Mouse (Mus musculus) gastrocnemius, postnatal 10 days (tissue): Measurements from ENCODE around the gene Ap2m1. TPM values are rescaled to one million over a fixed set of nuclear protein-coding genes. Genes with fewer than 3 reads are reported as not detected.

Experiments
- DNase-seq: peaks from one replicate; pipeline ENCODE4 v3.0.0; 2021; ENCODE audit warnings: mixed read lengths
- total RNA-seq, 2 experiments: library from RNA; stranded (reverse); gene quantifications; 2 replicates each; pipeline ENCODE4 v1.2.3; 2021

The Ap2m1 gene
- total RNA-seq, 2 experiments from 2014 or later, result 170 to 199 TPM

DNA sequence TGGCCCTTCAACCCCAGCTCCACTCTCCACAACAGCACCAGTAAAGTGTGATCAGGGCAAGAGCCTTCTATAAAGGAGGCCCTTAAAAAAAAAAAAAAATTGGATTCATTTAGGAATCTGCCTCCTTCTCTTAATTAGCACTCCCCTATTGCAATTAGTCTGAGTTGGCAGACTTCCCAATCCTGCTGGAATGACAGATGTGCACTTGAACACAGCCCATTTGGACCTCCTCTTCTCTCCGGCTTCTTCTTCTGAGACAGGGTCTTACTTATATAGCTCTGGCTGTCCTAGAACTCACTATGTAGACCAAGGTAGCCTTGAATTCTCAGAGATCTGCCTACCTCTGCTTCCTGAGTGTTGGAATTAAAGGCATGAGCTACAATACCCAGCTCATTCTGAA lies 5.9 kb upstream of the Ap2m1 start:
- DNase-seq, result no peak

GRCm38 (mm10) chr16:20530941-20531340 lies 4.3 kb upstream of the Ap2m1 start:
- no peak for DNase-seq

DNA sequence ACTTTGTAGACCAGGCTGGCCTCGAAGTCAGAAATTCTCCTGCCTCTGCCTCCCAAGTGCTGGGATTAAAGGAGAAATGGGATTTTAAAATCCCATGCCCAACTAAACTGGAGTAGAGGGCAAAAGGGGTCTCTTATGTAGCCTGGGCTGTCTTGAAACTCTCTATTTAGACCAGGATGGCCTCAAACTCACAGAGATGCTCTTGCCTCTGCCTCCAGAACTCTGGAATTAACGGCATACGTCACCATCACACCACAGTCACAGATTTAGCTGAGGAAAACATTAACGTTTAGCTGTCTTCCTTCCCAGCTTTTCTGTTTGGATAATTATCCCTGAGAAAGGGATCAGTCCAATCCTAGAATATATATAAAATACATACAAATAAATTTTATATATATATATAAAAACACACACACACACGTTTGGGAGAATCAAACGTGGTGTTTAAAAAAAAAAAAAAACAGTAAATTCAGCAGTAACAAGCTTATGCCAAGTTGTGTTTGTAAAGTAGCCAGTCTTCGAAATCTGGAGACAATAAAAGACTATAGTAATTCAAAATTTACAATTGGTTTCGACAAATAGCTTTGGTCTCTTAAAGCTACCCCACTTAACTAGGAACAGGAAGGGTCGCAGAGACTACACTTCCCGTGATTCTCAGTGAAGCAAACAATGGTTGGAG lies 522 bp upstream of the Ap2m1 start:
- DNase-seq, result no peak

GRCm38 (mm10) chr16:20536081-20536665 lies 895 bp downstream of the Ap2m1 start:
- no peak for DNase-seq

GRCm38 (mm10) chr16:20537071-20537471 lies 1.8 kb downstream of the Ap2m1 start:
- no peak for DNase-seq

DNA sequence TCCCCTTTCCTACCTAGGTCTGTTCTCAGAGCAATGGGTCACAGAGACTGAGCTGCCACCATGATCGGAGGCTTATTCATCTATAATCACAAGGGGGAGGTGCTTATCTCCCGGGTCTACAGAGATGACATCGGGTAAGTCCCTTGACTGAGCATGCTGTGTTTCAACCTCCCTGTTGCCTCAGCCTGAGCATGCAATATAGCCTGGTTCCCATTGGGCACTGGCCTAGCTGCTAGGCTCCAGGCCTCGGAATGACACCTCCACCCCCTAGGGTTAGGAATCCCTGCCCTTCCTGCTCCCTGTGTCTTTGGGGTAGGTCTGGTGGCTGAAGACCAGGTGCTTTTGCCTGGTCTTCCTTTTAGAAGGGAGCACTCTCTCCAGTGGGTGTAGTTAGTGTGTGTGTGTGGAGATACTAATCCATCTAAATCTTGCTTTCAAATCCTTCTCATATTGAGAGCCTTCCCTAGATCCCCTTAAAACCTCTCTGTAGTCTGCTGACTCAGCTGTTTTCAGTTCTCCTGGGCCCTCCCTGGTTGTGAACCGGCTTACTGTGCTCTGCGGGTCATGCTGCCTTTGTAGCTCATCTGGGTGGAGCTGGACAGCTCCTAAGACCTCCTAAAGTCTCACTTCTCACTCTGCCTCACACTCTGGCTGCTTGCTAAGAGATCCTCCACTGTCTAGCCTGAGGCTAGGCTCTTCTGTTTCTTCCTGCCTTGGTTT lies 2.5 kb downstream of the Ap2m1 start:
- DNase-seq, result no peak

- no peak for DNase-seq
These were observed 4.4 kb downstream of the Ap2m1 start for GRCm38 (mm10) chr16:20539649-20540048.

DNA sequence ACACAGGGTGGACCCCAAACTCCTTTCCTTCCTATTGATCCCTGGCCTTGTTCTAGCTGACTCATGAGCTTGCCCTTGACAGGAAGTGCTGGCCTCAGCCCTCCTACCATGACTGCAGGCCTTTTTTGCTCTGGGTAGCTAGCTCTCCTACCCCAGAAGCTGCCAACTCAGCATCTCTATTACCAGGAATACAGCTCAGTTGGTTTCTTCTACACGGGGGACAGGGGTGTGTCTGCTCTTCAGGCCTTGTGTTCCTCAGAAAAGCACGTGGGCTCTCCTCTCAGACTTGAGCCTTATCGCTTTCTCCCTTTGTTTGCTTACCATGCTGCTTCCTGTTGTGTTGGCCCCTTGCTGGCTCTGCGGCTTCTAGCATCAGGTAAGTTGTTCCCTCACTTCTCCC lies 5.2 kb downstream of the Ap2m1 start:
- DNase-seq, result no peak

DNA sequence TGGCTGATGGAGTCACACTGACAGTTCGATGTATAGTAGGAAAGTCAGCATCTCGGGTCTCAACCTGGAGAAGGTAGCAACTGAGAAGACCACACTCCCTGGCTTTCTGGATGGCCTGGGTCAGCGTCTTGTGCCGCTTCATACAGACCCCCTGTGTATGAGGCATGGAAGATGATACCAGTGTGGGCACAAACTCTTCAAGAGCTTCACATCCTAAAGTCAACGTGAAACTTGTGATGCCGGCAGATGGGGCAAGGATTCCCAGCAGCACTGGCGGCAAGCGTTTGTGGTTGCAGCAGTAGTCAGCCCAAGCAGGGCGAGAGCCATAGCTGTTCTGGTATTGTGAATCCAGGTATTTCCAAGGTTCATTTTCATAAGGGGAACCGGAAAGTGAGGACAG lies 10.4 kb downstream of the Ap2m1 start:
- DNase-seq, result no peak

GRCm38 (mm10) chr16:20547423-20547822 lies 12.1 kb downstream of the Ap2m1 start:
- DNase-seq, result no peak

- peak; percentile 95 for DNase-seq
These were observed 13.0 kb downstream of the Ap2m1 start, which contains the start of gene Abcf3 for GRCm38 (mm10) chr16:20548096-20548948. Gene Abcf3 (plus strand): TSS chr16:20548577.

- DNase-seq, result no peak
These were observed 13.9 kb downstream of the Ap2m1 start for GRCm38 (mm10) chr16:20549161-20549560.

- no peak for DNase-seq
These were observed 16.4 kb downstream of the Ap2m1 start for GRCm38 (mm10) chr16:20551691-20552090.

DNA sequence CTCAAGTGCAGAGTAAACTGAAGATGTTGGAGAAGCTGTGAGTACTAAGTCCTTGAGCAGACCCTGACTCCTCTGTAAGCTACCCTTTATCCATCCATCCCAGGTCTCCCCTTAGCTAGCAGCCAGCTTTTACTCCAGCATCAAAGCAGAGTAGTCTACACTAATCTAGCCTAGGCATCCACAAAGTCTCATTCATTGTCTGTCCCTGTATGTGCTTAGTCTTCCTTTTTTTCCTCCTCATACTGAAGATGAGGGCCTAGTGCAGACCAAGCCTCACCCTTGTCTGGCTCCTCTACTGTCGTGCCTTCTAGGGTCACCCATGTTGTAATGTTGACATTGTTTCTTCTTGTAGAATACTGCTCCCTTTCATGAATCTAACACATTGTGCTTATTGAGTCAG lies 17.3 kb downstream of the Ap2m1 start:
- no peak for DNase-seq

GRCm38 (mm10) chr16:20555000-20555399 lies 19.7 kb downstream of the Ap2m1 start:
- no peak for DNase-seq

DNA sequence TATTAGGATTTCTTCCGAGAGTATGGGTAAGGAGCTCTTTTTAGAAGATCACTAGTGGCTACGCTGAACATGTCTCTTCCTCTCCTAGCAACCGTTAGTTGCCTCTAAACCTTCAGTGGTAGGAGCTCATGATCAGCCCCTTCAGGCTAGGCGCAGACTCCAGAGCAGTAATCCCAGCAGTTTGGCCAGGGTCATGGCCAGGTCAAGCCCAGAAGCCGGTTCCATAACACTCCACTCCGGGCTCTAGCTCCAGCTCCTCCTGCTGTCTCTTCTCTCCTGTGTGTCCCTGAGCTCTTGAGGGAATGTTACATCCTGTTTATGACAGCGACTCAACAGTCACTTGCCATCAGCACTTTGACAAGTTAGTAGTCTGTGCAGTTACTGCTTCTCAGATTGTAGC lies 22.1 kb downstream of the Ap2m1 start:
- DNase-seq, result no peak

GRCm38 (mm10) chr16:20565075-20565474 lies 29.8 kb downstream of the Ap2m1 start:
- no peak for DNase-seq

DNA sequence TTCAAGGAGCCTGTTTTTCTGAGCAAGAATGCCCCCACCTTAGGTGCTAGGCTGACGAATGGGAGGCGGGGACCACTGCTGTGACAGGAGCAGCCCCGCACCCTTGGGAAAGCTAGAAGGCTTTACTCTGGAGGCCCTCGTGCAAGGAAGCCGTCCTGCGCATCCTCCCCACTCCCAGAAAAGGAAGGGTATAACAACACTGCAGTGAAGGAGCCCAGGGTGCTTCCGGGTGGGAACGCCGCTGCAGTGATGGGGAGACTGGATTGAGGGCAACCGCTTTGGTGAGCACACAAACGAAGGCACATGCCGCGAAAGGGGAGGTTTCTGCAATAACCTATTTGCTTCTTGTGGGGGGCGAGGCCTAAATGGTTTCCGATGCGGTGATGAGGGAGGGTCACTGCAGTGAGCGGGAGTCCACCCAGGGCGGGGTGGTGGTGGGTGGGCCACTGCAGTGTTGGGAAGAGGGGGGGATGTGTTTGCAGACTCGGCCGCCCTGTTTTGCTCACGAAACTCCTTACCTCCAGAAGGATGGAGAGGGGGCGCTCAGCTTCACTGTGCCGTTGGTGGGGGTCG lies 54.2 kb downstream of the Ap2m1 start, which contains the start of gene Vwa5b2:
Gene Vwa5b2 (plus strand): TSS at position 106 of the 573 bp plus-strand sequence.
- DNase-seq, result no peak

- DNase-seq, result peak; percentile 21
These were observed 54.8 kb downstream of the Ap2m1 start for GRCm38 (mm10) chr16:20589939-20590679.

DNA sequence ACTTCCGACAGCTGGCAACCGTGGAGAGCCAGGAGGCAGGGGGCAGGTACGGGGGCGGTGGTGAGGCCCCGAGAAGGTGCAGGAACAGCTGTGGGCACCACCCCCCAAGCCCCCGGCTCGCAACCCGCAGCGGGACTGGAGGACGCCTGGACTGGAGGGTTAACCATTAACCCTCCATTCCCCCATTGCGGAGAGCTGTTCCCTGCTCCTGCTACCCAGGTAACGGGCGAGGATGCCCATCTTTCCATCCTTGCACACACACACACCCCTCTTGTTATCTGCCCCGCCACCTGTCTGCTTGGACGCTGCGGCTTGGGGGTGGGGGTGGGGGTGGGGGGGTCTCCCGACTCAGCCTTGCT lies 55.4 kb downstream of the Ap2m1 start:
- no peak for DNase-seq

DNA sequence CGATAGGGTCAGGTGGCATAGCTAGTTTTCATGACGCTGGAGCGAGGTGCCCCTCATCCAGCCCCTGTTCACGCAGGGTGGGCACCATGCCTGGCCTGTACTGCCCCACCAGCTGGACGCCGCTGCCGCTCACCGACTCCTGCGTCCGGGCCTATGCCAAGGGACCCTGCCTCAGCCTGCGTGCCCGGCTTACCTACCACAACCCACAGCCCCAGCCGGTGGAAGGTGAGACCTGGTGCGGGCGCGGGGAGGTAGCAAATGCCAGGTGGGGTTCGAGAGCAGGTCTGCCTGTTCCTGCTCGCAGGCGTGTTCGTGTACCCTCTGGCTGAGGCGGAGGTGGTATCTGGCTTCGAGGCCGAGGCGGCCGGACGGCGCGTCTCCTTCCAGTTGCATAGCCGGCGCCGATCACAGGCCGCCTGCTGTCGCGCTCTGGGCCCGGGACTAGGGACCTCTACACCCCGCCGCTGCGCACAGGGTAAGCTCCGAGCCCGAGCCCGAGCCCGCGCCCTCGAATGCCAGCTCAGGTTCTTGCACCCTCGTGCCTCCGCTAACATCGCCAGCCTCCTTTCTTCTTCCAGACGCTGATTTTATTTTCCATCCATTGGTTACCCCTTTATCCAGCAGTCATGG lies 55.9 kb downstream of the Ap2m1 start:
- DNase-seq, result peak; percentile 15
